Mouse (Mus musculus) embryo, embryonic 10.5 days (tissue): ENCODE measurements around the gene Bmpr1b.

Experiments
- DNase-seq: peaks from one replicate; pipeline ENCODE4 v3.0.0-alpha.2; 2015; ENCODE audit warnings: low spot score

Gene Bmpr1b

GRCm38 (mm10) chr3:142113208-142113607 lies 56.0 kb downstream of the Bmpr1b start:
- no peak for DNase-seq

GRCm38 (mm10) chr3:142106227-142106626 lies 63.0 kb downstream of the Bmpr1b start:
- no peak for DNase-seq

GRCm38 (mm10) chr3:142104027-142104805 lies 65.0 kb downstream of the Bmpr1b start:
- no peak for DNase-seq

GRCm38 (mm10) chr3:142103622-142104021 lies 65.6 kb downstream of the Bmpr1b start:
- DNase-seq: no peak

GRCm38 (mm10) chr3:142099151-142099550 lies 70.1 kb downstream of the Bmpr1b start:
- peak; percentile 38 for DNase-seq

GRCm38 (mm10) chr3:142094049-142094448 lies 75.2 kb downstream of the Bmpr1b start:
- peak; percentile 57 for DNase-seq

GRCm38 (mm10) chr3:142089684-142090083 lies 79.5 kb downstream of the Bmpr1b start:
- DNase-seq: no peak

GRCm38 (mm10) chr3:142085938-142086337 lies 83.3 kb downstream of the Bmpr1b start:
- DNase-seq: no peak

GRCm38 (mm10) chr3:142084091-142084490 lies 85.1 kb downstream of the Bmpr1b start:
- DNase-seq: peak; percentile 59

GRCm38 (mm10) chr3:142077723-142078302 lies 91.4 kb downstream of the Bmpr1b start:
- DNase-seq: no peak

- no peak for DNase-seq
These were observed 97.6 kb downstream of the Bmpr1b start for GRCm38 (mm10) chr3:142071601-142072000.

- no peak for DNase-seq
These were observed 102.4 kb downstream of the Bmpr1b start for GRCm38 (mm10) chr3:142066792-142067346.

- no peak for DNase-seq
These were observed 104.1 kb downstream of the Bmpr1b start for GRCm38 (mm10) chr3:142065111-142065510.

GRCm38 (mm10) chr3:142063536-142064226 lies 105.5 kb downstream of the Bmpr1b start:
- peak; percentile 83 for DNase-seq

GRCm38 (mm10) chr3:142061267-142061666 lies 108.0 kb downstream of the Bmpr1b start:
- no peak for DNase-seq

GRCm38 (mm10) chr3:142059890-142060289 lies 109.3 kb downstream of the Bmpr1b start:
- peak; percentile 35 for DNase-seq

- DNase-seq: no peak
These were observed 118.5 kb downstream of the Bmpr1b start for GRCm38 (mm10) chr3:142050681-142051080.

- DNase-seq: no peak
These were observed 119.6 kb downstream of the Bmpr1b start for GRCm38 (mm10) chr3:142049610-142050009.

GRCm38 (mm10) chr3:142049093-142049492 lies 120.1 kb downstream of the Bmpr1b start:
- no peak for DNase-seq

- DNase-seq: no peak
These were observed 120.7 kb downstream of the Bmpr1b start for GRCm38 (mm10) chr3:142048493-142048892.

- DNase-seq: peak; percentile 66
These were observed 125.8 kb downstream of the Bmpr1b start for GRCm38 (mm10) chr3:142043463-142043862.

GRCm38 (mm10) chr3:142043006-142043405 lies 126.2 kb downstream of the Bmpr1b start:
- DNase-seq: no peak

GRCm38 (mm10) chr3:142040345-142040744 lies 128.9 kb downstream of the Bmpr1b start:
- DNase-seq: no peak
